Mouse (Mus musculus) myocyte (in vitro differentiated cells): ENCODE measurements around the gene Slc22a21. TPM values are rescaled to one million over a fixed set of nuclear protein-coding genes. Genes with fewer than 3 reads are reported as not detected.
"Not testable (repeated sequence)": the region's sequence is repeated elsewhere in the genome, so short reads cannot be mapped to it uniquely, and the experiment has no call there.

Source experiments
- H3K27me3 ChIP-seq: one replicate; pipeline ENCODE4 v1.6.1; 2011; ENCODE audit not compliant: control insufficient read depth, insufficient read depth, insufficient read length
- H3K36me3 ChIP-seq: one replicate; pipeline ENCODE4 v1.6.1; 2011; ENCODE audit not compliant: control insufficient read depth, insufficient read depth
- H3K4me2 ChIP-seq: one replicate; pipeline ENCODE4 v1.6.1; 2011; ENCODE audit warnings: low read depth, control low read depth
- H3K4me3 ChIP-seq: one replicate; pipeline ENCODE4 v1.5.1; 2011; ENCODE audit warnings: mild to moderate bottlenecking, control low read depth, moderate library complexity
- H3K79me2 ChIP-seq: one replicate; pipeline ENCODE4 v1.6.1; 2011; ENCODE audit not compliant: control insufficient read depth, insufficient read depth
- H3ac ChIP-seq: one replicate; pipeline ENCODE4 v1.6.1; 2011; ENCODE audit not compliant: control insufficient read depth, insufficient read length
- CEBPB ChIP-seq: IDR thresholded peaks from 2 replicates; pipeline ENCODE4 v1.6.1; 2011; ENCODE audit warnings: mild to moderate bottlenecking, moderate library complexity; ENCODE audit not compliant: poor library complexity, insufficient read depth, severe bottlenecking
- E2F4 ChIP-seq: IDR thresholded peaks from one replicate; pipeline ENCODE4 v1.6.1; 2011; ENCODE audit warnings: mild to moderate bottlenecking, control low read depth, moderate library complexity; ENCODE audit not compliant: insufficient read depth
- MAX ChIP-seq: IDR thresholded peaks from one replicate; pipeline ENCODE4 v1.6.1; 2011; ENCODE audit warnings: low read depth, mild to moderate bottlenecking, control low read depth
- MYOD1 ChIP-seq, 3 experiments: IDR thresholded peaks; one replicate each; pipeline ENCODE4 v1.6.1; 2011; ENCODE audit warnings: control low read depth in 2 of 3, low read depth in 2 of 3, mild to moderate bottlenecking in 2 of 3, moderate library complexity in 1 of 3; ENCODE audit not compliant: insufficient read length in 2 of 3, control insufficient read depth in 1 of 3
- MYOG ChIP-seq, 3 experiments: IDR thresholded peaks; one replicate each; pipeline ENCODE4 v1.6.1; 2011; ENCODE audit warnings: control low read depth in 2 of 3, low read depth in 2 of 3, mild to moderate bottlenecking in 2 of 3; ENCODE audit not compliant: insufficient read length in 2 of 3, control insufficient read depth in 1 of 3, insufficient read depth in 1 of 3
- POLR2A ChIP-seq: IDR thresholded peaks from one replicate; pipeline ENCODE4 v1.6.1; 2011; ENCODE audit warnings: low read depth, mild to moderate bottlenecking, control low read depth, moderate library complexity; ENCODE audit not compliant: insufficient read length
- POLR2AphosphoS2 ChIP-seq: IDR thresholded peaks from one replicate; pipeline ENCODE4 v1.6.1; 2011; ENCODE audit warnings: low read depth, control low read depth; ENCODE audit not compliant: insufficient read length
- REST ChIP-seq: IDR thresholded peaks from one replicate; pipeline ENCODE4 v1.6.1; 2011; ENCODE audit warnings: mild to moderate bottlenecking, control low read depth, moderate library complexity; ENCODE audit not compliant: insufficient read depth, insufficient read length
- SRF ChIP-seq: IDR thresholded peaks from one replicate; pipeline ENCODE4 v1.6.1; 2011; ENCODE audit warnings: low read depth; ENCODE audit not compliant: control insufficient read depth, insufficient read length
- TCF12 ChIP-seq: IDR thresholded peaks from one replicate; pipeline ENCODE4 v1.6.1; 2011; ENCODE audit warnings: mild to moderate bottlenecking, control low read depth; ENCODE audit not compliant: poor library complexity, insufficient read depth, severe bottlenecking
- TCF3 ChIP-seq: IDR thresholded peaks from one replicate; pipeline ENCODE4 v1.6.1; 2011; ENCODE audit warnings: low read depth, control low read depth; ENCODE audit not compliant: insufficient read length
- USF1 ChIP-seq: IDR thresholded peaks from one replicate; pipeline ENCODE4 v1.6.1; 2011; ENCODE audit warnings: low read depth, mild to moderate bottlenecking, control low read depth, moderate library complexity
- polyA plus RNA-seq: library from polyadenylated mRNA; unstranded; fragments of >200 nt; fragmentation: generic; extraction: Trizol; gene quantifications from one replicate; pipeline ENCODE4 v1.2.1, GENCODE M21; 2012; ENCODE audit warnings: missing spikeins

Slc22a21 gene
- polyA plus RNA-seq, 1 experiment, result 1.6 TPM

DNA sequence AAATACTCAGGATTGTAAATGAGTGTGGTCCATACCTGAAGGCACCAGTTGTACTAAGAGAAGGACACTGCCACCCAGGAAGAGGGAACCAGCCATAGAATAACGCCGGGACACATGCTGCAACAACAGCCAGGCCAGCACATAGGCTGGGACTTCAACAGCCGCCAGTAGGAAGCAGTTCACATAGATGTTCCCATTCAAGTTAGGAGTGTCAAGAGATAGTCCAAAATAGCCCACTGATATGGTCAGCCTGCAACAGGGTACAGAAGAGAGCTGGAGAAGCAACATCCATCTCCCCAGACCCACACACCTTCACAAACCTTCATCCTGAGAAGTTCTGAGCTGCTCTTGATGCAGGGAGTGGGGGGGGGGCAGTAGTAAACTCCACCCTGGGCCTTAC, 25.5 kb downstream of the Slc22a21 start:
- H3K79me2 ChIP-seq, result no peaks in the 10 kb centered on the region
- H3K4me3 ChIP-seq, result no peak overlapping the region
- H3K4me2 ChIP-seq, result no peak overlapping the region
- no peaks in the 10 kb centered on the region for H3K27me3 ChIP-seq
- TF ChIP-seq E2F4 (no peak), MYOD1 (IDR thresholded peaks at IDR 0.05; ENCODE audit: control insufficient read depth in 1 of 3, insufficient read length in 2 of 3, low read depth in 2 of 3) (no peak), USF1 (no peak), POLR2AphosphoS2 (no peak), SRF (no peak), MYOG (IDR thresholded peaks at IDR 0.05; ENCODE audit: control insufficient read depth in 1 of 3, insufficient read depth in 1 of 3, insufficient read length in 2 of 3, low read depth in 2 of 3) (no peak), REST (no peak), MAX (no peak), TCF12 (no peak), POLR2A (no peak), CEBPB (no peak), TCF3 (no peak)
- no peaks in the 10 kb centered on the region for H3K36me3 ChIP-seq
- H3ac ChIP-seq, result no peak overlapping the region

DNA sequence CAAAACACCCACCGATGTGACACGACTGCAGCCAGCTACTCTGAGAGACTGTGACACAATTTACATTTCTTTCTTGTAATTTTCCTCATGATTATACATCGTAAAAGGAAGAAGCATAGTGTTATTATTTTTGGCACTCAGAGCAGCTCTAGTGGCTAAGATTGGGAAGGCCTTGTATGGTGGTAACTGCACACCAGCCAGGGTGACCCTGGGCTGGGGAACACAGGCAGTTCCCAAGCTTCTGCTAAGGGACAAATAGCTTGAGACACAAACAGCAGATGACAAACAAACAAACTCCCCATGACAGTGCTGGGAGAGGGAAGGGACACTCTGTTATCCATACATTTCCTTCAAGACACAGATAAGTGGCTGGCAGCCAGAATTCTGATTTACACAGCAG, 30.0 kb downstream of the Slc22a21 start:
- not testable (repeated sequence) for H3ac ChIP-seq, H3K4me3 ChIP-seq, H3K79me2 ChIP-seq, H3K4me2 ChIP-seq, H3K36me3 ChIP-seq, H3K27me3 ChIP-seq

DNA sequence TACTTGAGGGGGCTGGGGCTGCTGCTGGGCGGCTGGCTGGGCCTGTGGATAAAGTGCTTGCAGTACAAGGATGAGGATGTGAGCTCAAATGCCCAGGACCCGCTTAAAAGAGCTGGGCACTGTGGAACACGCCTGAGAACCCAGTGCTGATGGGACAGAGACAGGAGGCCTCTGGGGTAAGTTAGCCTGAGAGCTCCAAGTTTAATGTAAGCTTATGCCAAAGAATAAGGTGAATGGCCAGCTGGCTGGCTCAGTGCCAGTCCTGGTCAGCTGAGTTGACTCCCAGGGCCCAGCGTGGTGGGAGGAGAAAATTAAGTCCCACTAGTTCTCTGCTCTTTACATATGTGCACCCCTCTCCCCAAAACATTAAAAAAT, 48.2 kb downstream of the Slc22a21 start:
- not testable (repeated sequence) for H3K4me2 ChIP-seq, H3K27me3 ChIP-seq, H3K36me3 ChIP-seq, H3K79me2 ChIP-seq, H3K4me3 ChIP-seq, H3ac ChIP-seq

DNA sequence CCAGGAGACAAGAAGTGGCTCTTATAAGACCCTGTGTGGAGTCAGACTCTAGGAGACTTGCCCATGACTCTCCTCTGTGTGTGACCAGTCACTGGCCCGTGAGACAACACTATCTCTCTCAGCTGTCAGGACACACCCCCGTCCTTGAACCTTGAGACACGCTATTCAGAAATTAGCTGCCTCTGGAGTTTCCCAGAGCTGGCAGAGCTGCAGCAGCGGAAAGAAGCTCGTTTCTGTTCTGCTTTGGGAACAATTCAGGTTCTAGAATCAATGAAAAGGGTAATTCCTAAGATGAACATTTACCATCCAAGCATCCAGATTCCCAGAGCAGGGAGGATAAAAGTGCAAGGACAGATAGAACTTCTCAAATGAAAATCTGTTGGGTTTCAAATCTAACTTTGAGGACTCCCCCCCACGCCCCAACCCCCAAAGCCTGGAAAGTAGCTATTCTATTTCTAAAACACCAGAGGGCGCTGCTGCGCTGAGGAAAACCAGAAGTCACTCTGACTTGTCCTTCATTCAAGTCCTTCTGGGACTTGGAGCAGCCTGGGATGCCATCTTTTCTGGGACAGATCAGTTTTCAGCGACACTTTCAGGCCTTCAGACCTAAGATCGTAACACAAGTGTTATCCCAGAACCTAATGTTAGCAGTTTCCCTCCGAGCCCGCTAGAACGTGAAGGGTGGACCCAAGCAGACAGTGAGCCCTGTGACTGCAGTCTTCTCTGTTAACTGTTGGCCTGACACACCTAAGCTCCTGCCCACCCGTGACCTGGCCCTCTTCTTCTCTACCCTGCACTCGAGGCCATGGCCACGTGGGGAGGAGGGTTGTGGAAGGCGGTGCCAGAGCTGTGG, 48.8 kb downstream of the Slc22a21 start:
- Histone ChIP-seq H3K79me2 (no peaks in the 10 kb centered on the region), H3K4me2 (peak overlapping the region; percentile 42), H3K36me3 (no peaks in the 10 kb centered on the region), H3ac (no peak overlapping the region), H3K4me3 (no peak overlapping the region), H3K27me3 (no peaks in the 10 kb centered on the region)
- TF ChIP-seq SRF (no peak), MYOD1 (IDR thresholded peaks at IDR 0.05; ENCODE audit: control insufficient read depth in 1 of 3, insufficient read length in 2 of 3, low read depth in 2 of 3) (peak in 1 of 3 experiments; percentile 47), MYOG (IDR thresholded peaks at IDR 0.05; ENCODE audit: control insufficient read depth in 1 of 3, insufficient read depth in 1 of 3, insufficient read length in 2 of 3, low read depth in 2 of 3) (peak in 1 of 3 experiments; percentile 22), CEBPB (no peak), POLR2A (no peak), USF1 (no peak), E2F4 (no peak), TCF3 (no peak), REST (no peak), POLR2AphosphoS2 (no peak)

DNA sequence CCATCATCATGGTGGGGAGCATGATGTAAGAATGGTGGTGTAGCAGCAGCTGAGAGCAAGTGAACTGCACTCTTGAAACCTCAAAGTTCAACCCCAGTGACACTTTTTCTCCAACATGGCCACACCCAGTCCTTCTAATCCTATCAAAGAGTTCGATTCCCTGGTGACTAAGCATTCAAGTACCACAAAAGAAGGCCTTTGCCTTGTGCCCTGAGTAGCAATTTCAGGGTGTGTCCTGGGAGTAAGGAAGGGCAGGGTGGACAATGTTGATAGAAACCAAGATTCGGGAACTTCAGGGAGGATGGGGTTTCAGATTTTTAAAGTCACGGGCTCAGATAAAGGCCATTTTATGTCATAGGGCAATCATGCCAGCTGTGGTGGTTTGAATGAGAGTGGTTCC, 50.4 kb downstream of the Slc22a21 start:
- no peak overlapping the region for H3K4me3 ChIP-seq
- H3K79me2 ChIP-seq, result no peaks in the 10 kb centered on the region
- no peaks in the 10 kb centered on the region for H3K36me3 ChIP-seq
- TF ChIP-seq REST, result no peak
- H3K27me3 ChIP-seq, result no peaks in the 10 kb centered on the region
- H3ac ChIP-seq, result no peak overlapping the region
- H3K4me2 ChIP-seq, result no peak overlapping the region

DNA sequence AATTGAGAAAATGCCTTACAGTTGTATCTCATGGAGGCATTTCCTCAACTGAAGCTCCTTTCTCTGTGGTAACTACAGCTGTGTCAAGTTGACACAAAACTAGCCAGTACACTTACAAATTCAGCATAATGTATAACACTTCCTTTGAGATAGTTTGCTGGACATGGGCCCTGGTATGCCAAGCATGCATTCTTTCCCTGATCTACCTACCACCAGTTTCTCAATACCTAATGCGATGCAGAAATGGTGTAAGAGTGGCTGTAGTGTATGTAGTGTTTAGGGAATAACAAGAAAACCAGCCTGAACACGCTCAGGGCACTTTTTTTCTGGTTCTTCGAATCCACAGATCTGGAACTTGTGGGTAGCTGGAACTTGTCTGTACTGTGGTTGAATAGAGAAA, 51.5 kb downstream of the Slc22a21 start:
- Histone ChIP-seq H3K4me3 (no peak overlapping the region), H3K27me3 (no peaks in the 10 kb centered on the region), H3ac (no peak overlapping the region), H3K4me2 (no peak overlapping the region), H3K79me2 (no peaks in the 10 kb centered on the region), H3K36me3 (no peaks in the 10 kb centered on the region)
- TF ChIP-seq MYOD1 (IDR thresholded peaks at IDR 0.05; ENCODE audit: control insufficient read depth in 1 of 3, insufficient read length in 2 of 3, low read depth in 2 of 3) (no peak), TCF12 (no peak), SRF (no peak), USF1 (no peak), CEBPB (no peak), MYOG (IDR thresholded peaks at IDR 0.05; ENCODE audit: control insufficient read depth in 1 of 3, insufficient read depth in 1 of 3, insufficient read length in 2 of 3, low read depth in 2 of 3) (no peak), REST (no peak), POLR2A (no peak), E2F4 (no peak), TCF3 (no peak), POLR2AphosphoS2 (no peak), MAX (no peak)
